Mouse (Mus musculus): ENCODE data around the gene Il13ra2. TPM values are rescaled to one million over a fixed set of nuclear protein-coding genes. Genes with fewer than 3 reads are reported as not detected.
"Not testable (repeated sequence)": the region's sequence is repeated elsewhere in the genome, so short reads cannot be mapped to it uniquely, and the experiment has no call there.

Gene Il13ra2
- total RNA-seq (2014; rRNA removed) = 0.16 and 0.47 TPM in 2 replicates
- 1.2 and 1.3 TPM in 2 replicates for polyA plus RNA-seq (2015; fragmentation: Nextera tagmentation; extraction: Ambion mirVana)

DNA sequence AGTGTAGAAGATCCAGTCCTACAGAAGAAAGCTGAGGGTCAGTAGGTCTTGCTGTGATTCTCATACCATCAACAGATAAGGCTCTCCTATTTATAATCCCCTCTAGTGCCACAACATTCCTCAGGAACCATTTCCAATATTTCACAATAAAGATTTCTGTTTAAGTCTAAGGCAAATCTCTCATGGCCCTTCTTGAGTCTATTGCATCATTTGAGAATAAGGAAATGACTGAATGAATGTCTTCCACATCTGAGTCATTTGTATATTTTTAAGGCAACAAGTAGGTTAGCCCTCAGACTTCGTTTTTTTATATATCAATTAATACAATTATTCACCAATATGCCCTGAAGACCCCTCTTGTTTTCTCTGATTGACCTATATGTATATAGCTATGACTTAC lies at the start of gene Il13ra2:
TSS of gene Il13ra2 (minus strand) at position 64 of the 400 bp plus-strand sequence.
- ATAC-seq (ENCODE audit: low FRiP score) (no peak), DNase-seq (ENCODE audit: low spot score) (no peak)
- Histone ChIP-seq H3K36me3 (ENCODE audit: insufficient read depth, low read length) (no peaks in the 10 kb centered on the region), H3K4me2 (ENCODE audit: low read depth, low read length, poor library complexity, severe bottlenecking) (no peak within 1 kb of the TSS), H3K4me3 (ENCODE audit: low read depth, low read length) (no peak within 1 kb of the TSS), H3K4me1 (ENCODE audit: insufficient read depth, low read length) (no peaks in the 10 kb centered on the region), H3K27ac (ENCODE audit: low read depth, low read length) (no peak within 1 kb of the TSS), H3K9ac (replicated peaks; ENCODE audit: low read length, poor library complexity, severe bottlenecking) (no peak within 1 kb of the TSS), H3K27me3 (ENCODE audit: insufficient read depth, low read length) (no peaks in the 10 kb centered on the region), H3K9me3 (ENCODE audit: low read length) (no peaks in the 10 kb centered on the region)
- WGBS = 65% methylated on average over 1 of the region's 1 CpGs
- no peak for TF ChIP-seq CTCF (IDR thresholded peaks at IDR 0.05)

DNA sequence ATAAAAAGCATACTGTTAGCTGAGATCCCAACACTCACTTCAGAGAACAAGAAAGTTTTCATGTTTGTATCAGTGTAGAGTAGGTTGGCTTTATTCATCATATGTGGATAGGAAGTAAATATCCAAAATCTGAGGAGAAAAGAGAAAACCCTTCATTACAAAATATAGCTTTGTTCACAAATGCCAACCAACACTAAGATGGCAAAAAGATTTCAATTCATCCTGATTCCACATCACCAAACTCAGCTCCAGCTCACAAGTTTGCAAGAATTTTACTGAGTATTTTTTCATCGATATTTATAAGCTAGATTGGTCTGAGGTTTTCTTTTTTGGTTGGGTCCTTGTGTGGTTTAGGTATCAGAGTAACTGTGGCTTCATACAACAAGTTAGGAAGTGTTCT lies 24.6 kb upstream of the Il13ra2 start, which contains the start of gene Vmn1r239-ps:
TSS of gene Vmn1r239-ps (minus strand) at position 101 of the 400 bp plus-strand sequence.
- not testable (repeated sequence) for H3K4me1 ChIP-seq (ENCODE audit: insufficient read depth, low read length); ATAC-seq (ENCODE audit: low FRiP score); H3K27me3 ChIP-seq (ENCODE audit: insufficient read depth, low read length); H3K27ac ChIP-seq (ENCODE audit: low read depth, low read length); H3K4me3 ChIP-seq (ENCODE audit: low read depth, low read length); H3K9me3 ChIP-seq (ENCODE audit: low read length); H3K9ac ChIP-seq (replicated peaks; ENCODE audit: low read length, poor library complexity, severe bottlenecking); H3K36me3 ChIP-seq (ENCODE audit: insufficient read depth, low read length); H3K4me2 ChIP-seq (ENCODE audit: low read depth, low read length, poor library complexity, severe bottlenecking); DNase-seq (ENCODE audit: low spot score)
- 76% methylated on average over 1 of the region's 1 CpGs for WGBS

DNA sequence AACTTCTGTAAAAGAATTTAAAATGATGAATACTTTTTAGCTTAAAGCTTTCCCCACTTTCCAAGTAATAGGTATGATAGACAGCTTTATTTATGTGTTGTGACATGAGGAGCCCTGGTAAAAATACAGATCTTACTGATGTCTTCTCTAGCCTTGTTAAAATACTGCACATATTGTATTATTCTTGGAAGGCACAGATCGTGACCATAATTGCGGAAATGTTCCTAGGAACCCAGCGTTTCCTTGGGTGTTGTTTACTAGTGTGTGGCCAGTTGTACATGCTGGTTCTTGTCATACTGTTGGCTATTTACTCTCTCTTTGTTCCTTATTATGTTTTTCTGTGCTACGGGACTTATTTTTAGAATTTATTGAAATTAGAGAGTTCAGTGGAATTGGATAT lies 14.4 kb upstream of the Il13ra2 start:
- no peak for DNase-seq (ENCODE audit: low spot score)
- Histone ChIP-seq H3K36me3 (ENCODE audit: insufficient read depth, low read length) (no peaks in the 10 kb centered on the region), H3K4me1 (ENCODE audit: insufficient read depth, low read length) (no peaks in the 10 kb centered on the region), H3K9ac (replicated peaks; ENCODE audit: low read length, poor library complexity, severe bottlenecking) (no peak overlapping the region), H3K4me3 (ENCODE audit: low read depth, low read length) (no peak overlapping the region), H3K4me2 (ENCODE audit: low read depth, low read length, poor library complexity, severe bottlenecking) (no peak overlapping the region), H3K27ac (ENCODE audit: low read depth, low read length) (no peak overlapping the region), H3K27me3 (ENCODE audit: insufficient read depth, low read length) (no peaks in the 10 kb centered on the region), H3K9me3 (ENCODE audit: low read length) (no peaks in the 10 kb centered on the region)
- TF ChIP-seq CTCF (IDR thresholded peaks at IDR 0.05) = no peak
- WGBS = 92% methylated on average over 4 of the region's 4 CpGs
- no peak for ATAC-seq (ENCODE audit: low FRiP score)

DNA sequence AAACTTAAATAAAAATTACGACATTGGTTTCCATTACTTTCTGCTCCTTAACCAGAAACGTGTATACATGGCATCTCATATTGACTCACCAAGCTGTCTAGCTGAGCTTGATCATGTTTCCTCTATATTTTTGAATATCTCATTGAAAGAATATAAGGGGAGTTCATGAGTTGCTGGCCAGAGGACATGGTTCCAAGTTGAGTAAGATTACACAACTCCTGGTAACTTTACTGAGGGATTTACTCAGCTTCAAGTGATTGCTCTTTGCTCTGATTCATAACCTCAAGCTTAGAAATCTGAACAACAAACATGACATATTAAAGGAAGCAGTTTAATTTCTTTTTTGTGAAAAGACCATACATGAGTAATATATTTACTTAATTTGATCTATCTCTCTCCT lies 6.4 kb upstream of the Il13ra2 start:
- Histone ChIP-seq H3K4me1 (ENCODE audit: insufficient read depth, low read length) (no peaks in the 10 kb centered on the region), H3K9me3 (ENCODE audit: low read length) (no peaks in the 10 kb centered on the region), H3K9ac (replicated peaks; ENCODE audit: low read length, poor library complexity, severe bottlenecking) (no peak overlapping the region), H3K27ac (ENCODE audit: low read depth, low read length) (no peak overlapping the region), H3K4me2 (ENCODE audit: low read depth, low read length, poor library complexity, severe bottlenecking) (no peak overlapping the region), H3K27me3 (ENCODE audit: insufficient read depth, low read length) (no peaks in the 10 kb centered on the region), H3K36me3 (ENCODE audit: insufficient read depth, low read length) (no peaks in the 10 kb centered on the region), H3K4me3 (ENCODE audit: low read depth, low read length) (no peak overlapping the region)
- DNase-seq (ENCODE audit: low spot score) (no peak), ATAC-seq (ENCODE audit: low FRiP score) (no peak)
- TF ChIP-seq CTCF (IDR thresholded peaks at IDR 0.05) = no peak
- 82% methylated on average over 2 of the region's 2 CpGs for WGBS

DNA sequence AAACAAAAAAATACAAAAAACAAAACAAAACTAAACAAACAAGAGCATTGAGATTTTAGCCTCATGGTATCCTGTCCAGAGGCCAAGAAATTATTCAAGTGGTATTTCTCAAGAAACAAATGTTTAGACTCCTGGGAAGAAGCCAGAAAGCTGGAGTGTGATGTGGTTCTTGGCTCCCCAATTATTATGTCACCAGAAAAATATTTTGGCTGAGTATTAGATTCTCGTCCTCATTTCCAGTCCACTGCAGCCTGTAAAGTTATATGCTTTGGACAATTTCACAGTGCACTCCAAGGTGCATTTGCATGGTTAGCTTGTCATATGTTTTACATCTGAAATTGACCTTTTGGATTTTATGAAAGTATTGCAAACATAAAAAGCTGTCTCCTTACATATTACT lies 761 bp upstream of the Il13ra2 start:
- H3K4me1 ChIP-seq (ENCODE audit: insufficient read depth, low read length) = no peaks in the 10 kb centered on the region
- no peak overlapping the region for H3K27ac ChIP-seq (ENCODE audit: low read depth, low read length)
- no peak overlapping the region for H3K4me3 ChIP-seq (ENCODE audit: low read depth, low read length)
- no peak for ATAC-seq (ENCODE audit: low FRiP score)
- H3K36me3 ChIP-seq (ENCODE audit: insufficient read depth, low read length) = no peaks in the 10 kb centered on the region
- no peak overlapping the region for H3K9ac ChIP-seq (replicated peaks; ENCODE audit: low read length, poor library complexity, severe bottlenecking)
- WGBS = 78% methylated on average over 1 of the region's 1 CpGs
- H3K27me3 ChIP-seq (ENCODE audit: insufficient read depth, low read length) = no peaks in the 10 kb centered on the region
- TF ChIP-seq CTCF (IDR thresholded peaks at IDR 0.05) = no peak
- peak; percentile 25 for DNase-seq (ENCODE audit: low spot score)
- H3K4me2 ChIP-seq (ENCODE audit: low read depth, low read length, poor library complexity, severe bottlenecking) = no peak overlapping the region
- no peaks in the 10 kb centered on the region for H3K9me3 ChIP-seq (ENCODE audit: low read length)

DNA sequence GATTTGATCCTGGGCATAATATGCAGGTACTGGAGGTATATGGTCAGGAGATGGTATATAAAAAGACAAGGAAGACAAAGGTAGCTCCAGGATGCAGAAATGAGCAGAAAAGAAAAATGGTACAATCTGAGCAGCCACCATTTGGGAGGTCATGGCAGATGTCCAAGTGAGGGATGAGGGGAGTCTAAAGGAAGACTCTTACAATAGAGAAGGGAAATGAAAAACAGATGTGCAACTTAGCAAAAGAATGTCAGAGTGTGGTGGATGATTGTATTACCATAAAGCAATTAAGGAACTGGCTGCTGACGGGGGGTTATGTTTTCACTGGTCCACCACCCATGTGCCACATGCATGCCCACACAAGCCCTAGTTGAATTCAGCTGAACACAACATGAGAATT lies 35.5 kb downstream of the Il13ra2 start:
- ATAC-seq (ENCODE audit: low FRiP score) = no peak
- WGBS = 89% methylated on average over 1 of the region's 1 CpGs

More for the DNA sequence above, 35.5 kb downstream of the Il13ra2 start:
- H3K9me3 ChIP-seq (ENCODE audit: low read length) = no peaks in the 10 kb centered on the region
- no peak overlapping the region for H3K4me2 ChIP-seq (ENCODE audit: low read depth, low read length, poor library complexity, severe bottlenecking)
- H3K4me1 ChIP-seq (ENCODE audit: insufficient read depth, low read length) = no peaks in the 10 kb centered on the region
- H3K4me3 ChIP-seq (ENCODE audit: low read depth, low read length) = no peak overlapping the region
- DNase-seq (ENCODE audit: low spot score) = no peak
- H3K36me3 ChIP-seq (ENCODE audit: insufficient read depth, low read length) = no peaks in the 10 kb centered on the region
- H3K27ac ChIP-seq (ENCODE audit: low read depth, low read length) = no peak overlapping the region
- H3K27me3 ChIP-seq (ENCODE audit: insufficient read depth, low read length) = no peaks in the 10 kb centered on the region
- H3K9ac ChIP-seq (replicated peaks; ENCODE audit: low read length, poor library complexity, severe bottlenecking) = no peak overlapping the region
- TF ChIP-seq CTCF (IDR thresholded peaks at IDR 0.05) = no peak
